Mouse (Mus musculus): Measurements from ENCODE around the gene Adamts15. TPM values are rescaled to one million over a fixed set of nuclear protein-coding genes. Genes with fewer than 3 reads are reported as not detected.

Adamts15 gene
- total RNA-seq, 2 experiments from 2014 or later: 8.0 to 8.2 TPM

GRCm38 (mm10) chr9:30886276-30886675 lies 36.0 kb downstream of the Adamts15 start:
- no peak for DNase-seq (ENCODE audit: low spot score in 2 of 2)

GRCm38 (mm10) chr9:30880553-30880952 lies 41.7 kb downstream of the Adamts15 start:
- DNase-seq (ENCODE audit: low spot score in 2 of 2): no peak

GRCm38 (mm10) chr9:30879947-30880273 lies 42.3 kb downstream of the Adamts15 start:
- no peak for DNase-seq (ENCODE audit: low spot score in 2 of 2)

GRCm38 (mm10) chr9:30879248-30879946 lies 42.9 kb downstream of the Adamts15 start:
- no peak for DNase-seq (ENCODE audit: low spot score in 2 of 2)

- DNase-seq (ENCODE audit: low spot score in 2 of 2): no peak
These were observed 45.7 kb downstream of the Adamts15 start for GRCm38 (mm10) chr9:30876552-30876951.

- no peak for DNase-seq (ENCODE audit: low spot score in 2 of 2)
These were observed 66.4 kb downstream of the Adamts15 start for GRCm38 (mm10) chr9:30855837-30856236.

- DNase-seq (ENCODE audit: low spot score in 2 of 2): no peak
These were observed 70.4 kb downstream of the Adamts15 start for GRCm38 (mm10) chr9:30851841-30852240.

- DNase-seq (ENCODE audit: low spot score in 2 of 2): no peak
These were observed 72.3 kb downstream of the Adamts15 start for GRCm38 (mm10) chr9:30849951-30850350.

- no peak for DNase-seq (ENCODE audit: low spot score in 2 of 2)
These were observed 72.8 kb downstream of the Adamts15 start for GRCm38 (mm10) chr9:30849444-30849843.

Other genes with a start within 250 kb of the Adamts15 start
- gene Adamts8, start 20.1 kb upstream of the Adamts15 start, total RNA-seq (2021): 1 to 10 TPM in 1 of 2 experiments, under 1 TPM in 1; 0.95 to 1.7 TPM
- 10 to 100 TPM; 60.5 to 60.8 TPM for gene Zbtb44, start 108.2 kb upstream of the Adamts15 start, total RNA-seq (2021)
- gene St14, start 209.4 kb upstream of the Adamts15 start, total RNA-seq (2021): 1 to 10 TPM in 1 of 2 experiments, under 1 TPM in 1; 0.62 to 6.8 TPM